Mouse (Mus musculus): ENCODE measurements around the gene Pmel.

DNA sequence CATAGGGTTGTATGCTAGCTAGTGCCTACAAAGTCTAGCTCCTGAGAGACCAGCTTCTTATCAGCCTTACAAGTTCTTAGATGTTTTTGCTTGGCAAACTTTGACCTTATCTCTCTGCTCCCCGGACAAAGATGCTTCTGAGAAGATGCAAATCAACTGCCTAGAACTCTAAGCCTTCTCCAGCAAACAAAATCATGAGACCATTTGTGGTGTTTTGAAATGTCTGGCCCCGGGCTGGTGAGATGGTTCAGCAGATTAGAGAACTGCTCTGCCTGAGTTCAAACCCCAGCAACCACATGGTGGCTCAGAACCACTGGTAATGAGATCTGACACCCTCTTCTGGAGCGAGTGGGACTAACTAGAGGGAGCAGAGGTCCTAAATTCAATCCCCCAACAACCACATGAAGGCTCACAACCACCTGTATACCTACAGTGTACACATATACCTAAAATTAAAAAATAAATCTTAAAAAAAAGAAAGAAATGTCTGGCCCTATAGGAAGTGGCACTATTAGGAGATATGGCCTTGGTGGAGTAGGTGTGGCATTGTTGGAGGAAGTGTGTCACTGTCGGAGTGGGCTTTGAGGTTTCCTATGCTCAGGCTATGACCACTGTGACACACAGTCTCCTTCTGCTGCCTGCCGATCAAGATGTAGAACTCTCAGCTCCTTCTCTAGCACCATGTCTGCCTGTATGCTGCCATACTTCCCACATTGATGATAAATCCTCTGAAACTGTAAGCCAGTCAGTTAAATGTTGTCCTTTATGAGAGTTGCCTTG lies 40.4 kb upstream of the Pmel start:
- TF ChIP-seq POLR2A (IDR thresholded peaks at IDR 0.05; ENCODE audit: control insufficient read depth in 1 of 2, insufficient read depth in 1 of 2, low read depth in 1 of 2, low read length in 2 of 2, poor library complexity in 1 of 2), result no peak
- TF ChIP-seq CTCF (IDR thresholded peaks at IDR 0.05 in 2 of 3, conservative IDR thresholded peaks at IDR 0.05 in 1 of 3; ENCODE audit: control insufficient read depth in 1 of 3, insufficient read depth in 1 of 3, low read depth in 2 of 3, low read length in 3 of 3, poor library complexity in 1 of 3, severe bottlenecking in 1 of 3), result no peak
- no peak for TF ChIP-seq HCFC1 (IDR thresholded peaks at IDR 0.05; ENCODE audit: low read depth, low read length)
- TF ChIP-seq USF1 (IDR thresholded peaks at IDR 0.05; ENCODE audit: low read depth, low read length), result no peak
- TF ChIP-seq KAT2A (conservative IDR thresholded peaks at IDR 0.05; ENCODE audit: low read depth, low read length), result no peak
- TF ChIP-seq ZC3H11A (IDR thresholded peaks at IDR 0.05; ENCODE audit: low read depth, low read length), result no peak
- no peak for TF ChIP-seq ZKSCAN1 (IDR thresholded peaks at IDR 0.05; ENCODE audit: low read depth, low read length)
- TF ChIP-seq SIN3A (IDR thresholded peaks at IDR 0.05; ENCODE audit: low read length), result no peak
- TF ChIP-seq MAX (IDR thresholded peaks at IDR 0.05; ENCODE audit: low read length), result no peak
- 0 out of 2 replicates have a peak, but pooled peaks have one; percentile 24 for TF ChIP-seq ZNF384 (IDR thresholded peaks at IDR 0.05; ENCODE audit: low read depth, low read length)
- TF ChIP-seq NRF1 (IDR thresholded peaks at IDR 0.05; ENCODE audit: insufficient read depth, low read depth, low read length, poor library complexity, severe bottlenecking), result no peak
- no peak for TF ChIP-seq EP300 (IDR thresholded peaks at IDR 0.05; ENCODE audit: low read depth in 1 of 2, low read length in 2 of 2)
- no peak for TF ChIP-seq TBP (IDR thresholded peaks at IDR 0.05; ENCODE audit: low read depth, low read length)
- TF ChIP-seq NELFE (IDR thresholded peaks at IDR 0.05; ENCODE audit: low read depth, low read length), result no peak
